Mouse (Mus musculus) small intestine, adult 2 months (tissue): Measurements from ENCODE around the gene Myoz1.

Experiments used
- CTCF ChIP-seq: fragments of 200-500 bp; IDR thresholded peaks from 2 replicates; pipeline ENCODE4 v1.5.1; 2012; ENCODE audit warnings: low read depth, mild to moderate bottlenecking, control low read depth, inconsistent platforms, low read length, moderate library complexity, mixed read lengths; ENCODE audit not compliant: insufficient replicate concordance, insufficient read length; ENCODE audit errors: extremely low read depth
- POLR2A ChIP-seq: fragments of 200-500 bp; IDR thresholded peaks from 2 replicates; pipeline ENCODE4 v1.6.1; 2012; ENCODE audit warnings: low read depth, mild to moderate bottlenecking, control low read depth, inconsistent platforms, low read length, moderate library complexity

DNA sequence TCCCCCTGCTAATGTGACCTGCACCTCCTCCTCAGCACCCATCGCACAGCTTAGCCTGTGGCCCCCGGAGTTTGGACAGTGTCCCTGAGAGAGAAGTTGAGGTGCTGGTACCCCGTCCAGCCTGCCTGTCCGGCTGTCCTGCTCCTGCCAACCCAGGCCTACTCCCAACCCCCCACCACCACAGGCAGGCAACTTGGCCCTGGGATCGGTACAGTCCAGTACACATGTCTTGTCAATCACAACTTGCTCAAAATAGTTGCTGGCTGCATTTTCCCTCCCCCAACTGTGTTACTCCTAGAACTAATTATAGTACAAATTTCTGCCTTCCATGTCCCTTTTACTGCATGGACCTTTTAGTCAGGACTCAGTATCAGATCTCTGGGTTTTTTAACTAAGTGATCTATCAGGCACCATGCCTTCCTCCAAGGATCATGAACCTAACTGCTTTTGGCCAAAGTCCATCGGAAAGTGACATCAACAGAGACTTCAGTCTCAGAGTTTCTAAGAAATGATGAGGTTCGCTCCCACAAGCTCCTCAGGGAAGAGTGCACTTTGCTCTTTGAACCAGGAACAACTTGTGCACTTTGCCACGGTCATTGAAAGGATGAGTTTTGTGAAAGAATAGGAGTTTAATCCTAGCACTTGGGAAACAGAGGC lies 11.9 kb upstream of the Myoz1 start, which contains the start of gene Synpo2l:
- TF ChIP-seq POLR2A (no peak), CTCF (no peak)
